Mouse (Mus musculus) brain, embryonic 14.5 days (tissue): ENCODE data around the gene Arhgef6.

ENCODE experiments used
- CTCF ChIP-seq: fragments of 200-500 bp; IDR thresholded peaks from 2 replicates; pipeline ENCODE4 v1.5.1; 2012; ENCODE audit warnings: inconsistent platforms, mild to moderate bottlenecking, moderate library complexity, borderline replicate concordance; ENCODE audit not compliant: insufficient read depth, insufficient read length; ENCODE audit errors: extremely low read depth
- POLR2A ChIP-seq: fragments of 200-500 bp; IDR thresholded peaks from 2 replicates; pipeline ENCODE4 v1.6.1; 2012; ENCODE audit warnings: mild to moderate bottlenecking, inconsistent platforms, borderline replicate concordance; ENCODE audit not compliant: poor library complexity, insufficient read depth, insufficient read length, severe bottlenecking; ENCODE audit errors: extremely low read depth

GRCm38 (mm10) chrX:57326487-57327221 is 11.9 kb downstream of the Arhgef6 start:
- TF ChIP-seq POLR2A (no peak), CTCF (no peak)
